Mouse (Mus musculus): ENCODE data around the gene Pecr. TPM values are rescaled to one million over a fixed set of nuclear protein-coding genes. Genes with fewer than 3 reads are reported as not detected.

Pecr gene
- total RNA-seq (2021) = 10 to 100 TPM; 11.7 to 12.1 TPM

- DNase-seq = peak; percentile 95
These were observed at the start of gene Pecr, which contains the start of gene Tmem169 for GRCm38 (mm10) chr1:72283992-72284485. Gene Pecr (minus strand): TSS chr1:72284314. Gene Tmem169 (plus strand): TSS chr1:72284369.

DNA sequence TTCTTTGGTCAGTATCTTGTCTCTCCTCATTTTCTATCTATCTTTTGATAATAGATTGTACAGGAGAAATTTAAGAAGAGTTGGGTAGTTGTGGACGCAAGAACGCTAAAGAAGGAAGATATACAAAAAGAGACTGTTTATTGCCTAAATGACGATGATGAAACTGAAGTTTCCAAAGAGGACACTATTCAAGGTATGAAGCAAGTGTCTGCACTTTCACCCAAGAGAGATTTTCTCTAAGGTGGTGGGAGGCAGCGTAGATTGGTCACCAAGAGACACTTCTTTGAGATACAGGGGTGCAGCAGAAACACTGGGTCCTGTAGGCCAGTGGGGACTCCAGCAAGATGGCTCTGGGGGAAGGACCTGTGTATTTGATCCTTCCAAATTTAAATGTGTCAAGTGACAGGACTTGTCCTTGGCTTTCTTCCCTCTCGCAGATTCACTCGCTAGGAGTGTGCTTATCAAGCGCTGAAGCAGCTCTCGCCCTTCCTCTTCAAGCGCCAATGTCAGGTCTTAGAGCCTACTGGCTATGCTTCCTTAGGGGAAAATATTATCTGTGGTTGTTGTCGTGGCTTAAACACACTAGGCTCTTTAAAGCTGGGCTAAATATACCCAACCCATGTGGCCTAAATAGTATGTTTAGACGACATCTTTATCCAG lies 42.2 kb upstream of the Pecr start:
- peak; percentile 5 for DNase-seq

- DNase-seq = no peak
These were observed 39.1 kb upstream of the Pecr start for GRCm38 (mm10) chr1:72323248-72323647.

DNA sequence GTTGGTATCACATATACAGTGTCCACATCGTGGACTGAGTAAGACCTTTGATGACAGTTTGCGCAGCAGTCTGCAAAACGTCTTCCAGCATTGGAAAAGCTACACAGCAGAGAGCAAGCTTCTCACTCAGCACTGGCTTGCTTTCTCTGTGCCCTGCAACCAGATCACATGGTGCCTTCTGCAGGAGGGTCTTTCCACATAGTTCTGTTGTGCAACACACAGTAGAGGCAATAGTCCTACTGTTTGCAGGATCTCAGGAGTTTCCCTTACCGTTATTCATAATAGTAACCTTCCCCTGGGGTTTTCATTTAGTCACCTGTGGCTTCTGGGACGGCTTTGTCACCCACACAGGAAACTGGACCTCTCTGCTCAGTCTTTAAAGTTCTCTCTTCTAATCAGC lies 36.6 kb upstream of the Pecr start:
- no peak for DNase-seq

GRCm38 (mm10) chr1:72316901-72317300 lies 32.8 kb upstream of the Pecr start:
- DNase-seq = no peak

- DNase-seq = no peak
These were observed 32.3 kb upstream of the Pecr start for GRCm38 (mm10) chr1:72316409-72316808.

DNA sequence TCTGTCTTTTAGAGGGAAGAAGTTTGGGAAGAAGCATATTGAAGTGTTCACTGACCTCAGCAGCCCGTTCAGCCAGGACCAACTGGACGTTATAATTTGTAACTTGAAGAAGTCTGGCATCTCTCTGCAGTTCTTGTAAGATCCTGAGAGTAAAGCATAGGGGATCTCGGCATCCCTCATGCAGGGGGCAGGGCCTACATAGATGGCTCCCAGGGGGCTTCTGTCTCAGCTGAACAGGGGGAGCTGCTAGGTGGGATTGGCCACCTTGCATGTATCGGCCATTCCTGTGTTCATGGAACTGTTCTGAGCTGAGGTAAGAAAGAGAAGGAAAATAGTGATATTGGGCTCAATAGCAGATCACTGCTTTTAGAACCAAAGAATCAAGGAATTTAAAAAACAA lies 31.3 kb upstream of the Pecr start:
- no peak for DNase-seq

DNA sequence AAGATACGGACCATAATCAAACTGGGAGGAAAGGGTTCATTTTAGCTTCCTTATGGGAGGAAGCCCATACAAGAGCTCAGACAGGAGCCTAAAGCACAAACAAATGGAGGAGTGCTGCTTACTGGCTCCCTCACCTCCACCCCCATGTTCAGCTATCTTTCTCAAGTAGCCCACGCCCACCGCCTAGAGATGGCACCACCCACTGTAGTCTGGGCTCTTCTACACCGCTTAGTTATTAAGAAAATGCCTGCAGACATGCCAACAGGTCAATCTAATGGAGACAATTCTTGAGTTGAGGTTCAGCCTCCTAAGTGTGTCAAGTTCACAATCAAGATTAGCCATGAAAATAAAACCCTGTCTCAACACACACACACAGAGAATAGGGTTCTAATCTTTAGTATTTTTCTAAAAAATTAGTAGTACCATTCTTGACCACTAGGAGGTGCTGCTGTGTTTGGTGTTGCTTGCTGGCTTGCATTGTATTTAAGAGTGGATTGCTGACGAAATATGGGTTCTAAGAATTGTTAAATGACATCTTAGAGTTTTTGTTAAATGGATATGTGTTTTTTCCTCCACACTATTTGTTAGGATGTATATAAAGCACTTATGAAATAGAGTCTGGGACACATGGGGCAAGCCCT lies 29.4 kb upstream of the Pecr start:
- no peak for DNase-seq

DNA sequence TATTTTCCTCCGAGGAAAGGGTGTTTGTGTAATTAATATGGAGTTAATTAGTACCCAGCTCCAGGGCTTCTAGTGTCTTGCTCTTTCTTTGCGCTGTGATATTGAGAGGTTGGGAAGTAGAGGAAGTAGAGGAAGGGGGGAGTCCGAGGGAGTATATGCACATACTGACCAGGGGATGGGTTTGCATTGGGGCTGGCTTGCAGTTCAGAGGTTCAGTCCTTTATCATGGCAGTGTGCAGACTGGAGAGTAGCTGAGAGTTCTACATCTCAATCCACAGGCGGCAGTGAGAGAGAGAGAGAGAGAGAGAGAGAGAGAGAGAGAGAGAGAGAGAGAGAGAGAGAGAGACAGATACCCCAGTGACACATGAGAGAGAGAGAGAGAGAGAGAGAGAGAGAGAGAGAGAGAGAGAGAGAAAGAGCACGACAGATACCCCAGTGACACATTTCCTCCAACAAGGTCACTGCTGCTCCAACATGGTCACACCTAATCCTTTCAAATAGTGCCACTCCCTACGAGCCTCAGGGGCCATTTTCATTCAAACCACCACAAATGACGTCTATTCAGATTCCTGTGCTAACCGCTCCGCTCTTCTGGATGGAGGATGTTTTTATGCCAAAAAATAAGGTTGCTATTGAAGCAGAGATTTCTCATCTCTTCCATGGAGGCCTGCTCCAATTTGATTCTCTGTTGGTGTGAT lies 28.7 kb upstream of the Pecr start:
- no peak for DNase-seq

DNA sequence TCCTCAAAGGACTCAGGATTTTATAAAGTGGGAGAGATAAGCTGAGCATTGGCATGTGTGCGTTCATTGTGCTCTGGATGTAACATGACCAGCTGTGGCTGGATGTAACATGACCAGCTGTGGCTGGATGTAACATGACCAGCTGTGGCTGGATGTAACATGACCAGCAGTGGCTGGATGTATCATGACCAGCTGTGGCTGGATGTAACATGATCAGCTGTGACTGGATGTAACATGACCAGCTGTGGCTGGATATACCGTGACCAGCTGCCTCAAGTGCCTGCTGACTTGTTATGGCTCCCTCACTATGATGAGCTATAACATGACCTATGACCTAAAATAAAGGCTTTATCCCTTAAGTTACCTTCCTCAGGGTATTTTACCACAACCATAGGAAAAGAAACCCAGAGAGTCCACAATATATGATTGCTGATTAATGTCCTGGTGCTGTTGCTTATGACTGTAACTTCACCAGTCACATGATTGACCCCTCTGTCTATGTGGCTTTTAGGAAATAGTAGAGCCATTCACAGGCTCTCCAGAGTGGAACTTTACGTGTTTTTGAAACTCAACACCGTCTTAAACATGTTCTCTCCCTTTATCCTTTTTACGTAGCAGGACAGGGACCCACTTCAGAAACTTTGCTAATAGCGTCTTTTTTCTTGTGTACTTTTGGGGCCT lies 25.8 kb upstream of the Pecr start:
- no peak for DNase-seq

- DNase-seq = no peak
These were observed 24.8 kb upstream of the Pecr start for GRCm38 (mm10) chr1:72308919-72309318.

DNA sequence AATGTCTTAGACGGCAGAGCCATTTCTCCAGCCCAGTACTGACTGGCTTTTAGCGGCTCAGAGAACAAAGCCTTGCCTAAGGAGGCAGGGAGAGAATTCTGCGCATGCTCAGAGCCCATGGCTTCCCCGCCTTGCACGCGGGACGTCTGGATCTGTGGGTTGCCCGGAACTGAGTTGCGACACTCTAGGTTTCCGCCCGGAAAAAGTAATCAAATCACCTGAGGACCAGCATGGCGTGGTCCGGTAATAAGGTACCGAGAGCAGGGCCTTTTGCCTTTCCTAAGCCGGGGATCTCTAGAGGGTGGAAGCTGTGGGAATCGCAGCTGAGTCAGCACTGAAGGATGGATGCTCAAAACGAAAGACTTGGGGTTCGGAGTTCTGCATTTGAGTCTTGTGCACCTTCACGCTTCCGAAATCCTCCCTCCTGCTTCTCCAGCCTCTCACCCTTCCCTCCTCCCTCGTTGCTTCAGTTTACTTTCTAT lies 23.2 kb upstream of the Pecr start, which contains the start of gene Xrcc5:
Gene Xrcc5 (plus strand): TSS at position 105 of the 482 bp plus-strand sequence.
- peak; percentile 93 for DNase-seq

GRCm38 (mm10) chr1:72306679-72307181 lies 22.6 kb upstream of the Pecr start:
- DNase-seq = peak; percentile 49

GRCm38 (mm10) chr1:72306241-72306640 lies 22.1 kb upstream of the Pecr start:
- DNase-seq = no peak

DNA sequence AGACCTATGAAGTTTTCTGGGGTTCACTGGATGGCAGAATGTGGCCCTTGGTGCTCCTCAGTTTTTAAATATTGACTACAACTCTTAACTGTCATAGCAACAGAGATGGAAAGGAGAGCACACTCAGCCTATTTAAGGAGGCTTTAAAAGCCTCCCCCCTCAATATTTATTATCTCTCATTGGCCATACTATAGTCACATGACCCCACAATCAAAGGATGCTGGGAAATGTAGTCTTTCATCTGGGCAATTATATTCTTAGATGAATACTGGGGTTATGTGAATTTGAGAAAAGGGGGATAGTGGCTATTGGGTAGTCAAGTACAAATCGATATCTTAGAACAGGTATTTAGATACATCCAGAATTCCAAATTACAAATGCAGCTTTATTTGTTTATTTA lies 17.7 kb upstream of the Pecr start:
- no peak for DNase-seq

DNA sequence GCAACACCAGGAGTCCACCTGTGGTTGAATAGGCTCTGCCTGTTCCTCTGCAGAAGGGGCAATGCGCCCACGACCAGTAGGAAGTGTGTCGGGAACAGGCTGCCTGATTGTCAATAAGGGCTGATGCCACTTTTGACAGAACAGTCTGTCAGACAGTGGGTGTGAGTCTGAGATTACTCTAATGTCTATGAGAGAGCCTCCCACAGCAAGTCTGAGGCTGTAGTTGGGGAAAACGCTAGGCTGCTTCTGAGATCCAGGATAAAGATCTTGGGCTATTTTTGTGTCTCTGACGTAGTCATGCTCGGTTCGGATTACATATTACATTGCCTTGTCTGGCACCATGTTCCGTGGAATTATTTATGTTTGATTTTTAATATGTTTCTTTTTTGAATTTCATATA lies 11.6 kb upstream of the Pecr start:
- no peak for DNase-seq

DNA sequence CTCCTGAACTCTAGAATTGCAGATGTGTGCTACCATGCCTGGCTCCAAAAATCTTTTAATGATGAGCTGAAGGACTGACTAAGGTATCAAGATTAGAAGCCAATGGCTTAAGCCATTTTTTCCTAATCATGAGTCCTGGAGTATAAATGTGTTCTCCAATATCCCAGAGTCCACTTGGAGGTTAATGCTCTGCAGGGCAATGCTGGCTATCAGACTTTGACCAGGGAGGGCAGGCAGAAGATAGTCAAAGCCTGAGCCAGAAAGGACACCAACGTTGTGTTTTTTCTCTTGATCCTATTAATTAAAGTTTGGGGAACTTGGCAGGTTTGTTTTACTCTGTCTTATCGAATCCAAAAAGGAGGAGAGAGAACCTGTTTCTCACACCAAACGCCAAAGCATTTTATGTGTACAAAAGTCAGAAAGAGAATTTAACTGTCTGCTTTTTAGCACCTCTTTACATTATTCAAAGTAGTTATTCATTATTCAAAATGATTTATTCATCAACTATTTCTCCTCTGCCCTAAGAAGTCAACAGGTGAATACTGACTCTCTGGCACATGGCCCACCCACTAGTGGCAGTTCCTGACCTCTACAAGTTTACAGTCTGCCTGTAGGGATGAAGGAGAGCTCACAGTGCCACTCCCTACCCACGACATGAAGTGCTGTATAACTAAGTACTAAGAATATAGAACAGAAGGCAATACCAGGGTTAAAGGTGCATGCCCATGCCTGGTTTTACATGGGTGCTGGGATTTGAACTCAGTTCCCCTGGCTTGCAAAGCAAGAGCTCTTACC lies 10.0 kb upstream of the Pecr start:
- DNase-seq = no peak

- no peak for DNase-seq
These were observed 7.8 kb upstream of the Pecr start for GRCm38 (mm10) chr1:72291925-72292324.

- no peak for DNase-seq
These were observed 7.3 kb upstream of the Pecr start for GRCm38 (mm10) chr1:72291421-72291820.

DNA sequence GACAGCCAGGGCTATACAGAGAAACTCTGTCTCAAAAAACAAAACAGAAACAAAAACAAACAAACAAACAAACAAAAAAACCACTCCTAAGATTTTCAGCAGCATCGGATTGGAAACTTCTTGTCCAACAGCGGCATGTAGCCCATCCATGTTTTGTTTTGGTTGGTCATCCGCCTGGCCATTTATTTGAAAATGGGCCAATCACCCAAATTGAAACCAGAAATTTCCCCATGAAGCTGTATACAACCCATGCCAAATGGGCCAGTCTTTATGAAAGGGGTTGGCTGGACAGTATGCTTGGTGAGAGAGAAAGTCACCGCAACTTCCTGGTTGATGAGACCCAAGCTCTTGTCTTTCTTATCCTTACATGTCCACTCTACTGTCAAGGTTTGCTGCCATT lies 6.8 kb upstream of the Pecr start:
- no peak for DNase-seq

- DNase-seq = no peak
These were observed 4.5 kb upstream of the Pecr start for GRCm38 (mm10) chr1:72288527-72289150.

All from heart, postnatal 4 days (tissue).